Mouse (Mus musculus): ENCODE data around the gene Gpr22. TPM values are rescaled to one million over a fixed set of nuclear protein-coding genes. Genes with fewer than 3 reads are reported as not detected.

The Gpr22 gene
- polyA plus RNA-seq, 1 experiment, result 26.5 TPM

DNA sequence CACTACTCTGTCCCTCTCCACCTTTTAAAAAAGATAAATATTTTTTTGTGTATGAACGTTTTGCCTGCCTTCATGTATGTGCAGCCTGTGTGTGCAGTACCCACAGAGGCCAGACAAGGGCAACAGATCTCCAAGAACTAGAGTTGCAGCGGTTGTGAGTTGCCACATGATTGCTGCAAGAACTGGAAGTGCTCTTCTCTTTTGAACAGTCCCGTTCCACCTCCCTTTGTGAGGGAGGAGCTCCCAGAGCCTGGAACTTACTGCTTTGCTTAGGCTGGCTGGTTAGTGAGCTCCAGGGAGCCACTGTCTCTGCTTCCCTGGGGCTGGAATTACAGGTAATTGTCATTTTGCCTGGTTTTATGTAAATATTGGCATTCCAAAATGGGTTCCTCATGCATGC, 10.8 kb upstream of the Gpr22 start:
- no peak for TF ChIP-seq POLR2A (IDR thresholded peaks at IDR 0.05; ENCODE audit: extremely low read depth, insufficient read depth, low read length)
- no peak for TF ChIP-seq CTCF (IDR thresholded peaks at IDR 0.05; ENCODE audit: extremely low read depth, insufficient read depth, low read length)
- Histone ChIP-seq H3K27ac (ENCODE audit: insufficient read depth, low read length) (no peak overlapping the region), H3K4me1 (ENCODE audit: control insufficient read depth, insufficient read depth, low read length) (no peaks in the 10 kb centered on the region), H3K4me3 (ENCODE audit: insufficient read depth, low read length) (no peak overlapping the region)

DNA sequence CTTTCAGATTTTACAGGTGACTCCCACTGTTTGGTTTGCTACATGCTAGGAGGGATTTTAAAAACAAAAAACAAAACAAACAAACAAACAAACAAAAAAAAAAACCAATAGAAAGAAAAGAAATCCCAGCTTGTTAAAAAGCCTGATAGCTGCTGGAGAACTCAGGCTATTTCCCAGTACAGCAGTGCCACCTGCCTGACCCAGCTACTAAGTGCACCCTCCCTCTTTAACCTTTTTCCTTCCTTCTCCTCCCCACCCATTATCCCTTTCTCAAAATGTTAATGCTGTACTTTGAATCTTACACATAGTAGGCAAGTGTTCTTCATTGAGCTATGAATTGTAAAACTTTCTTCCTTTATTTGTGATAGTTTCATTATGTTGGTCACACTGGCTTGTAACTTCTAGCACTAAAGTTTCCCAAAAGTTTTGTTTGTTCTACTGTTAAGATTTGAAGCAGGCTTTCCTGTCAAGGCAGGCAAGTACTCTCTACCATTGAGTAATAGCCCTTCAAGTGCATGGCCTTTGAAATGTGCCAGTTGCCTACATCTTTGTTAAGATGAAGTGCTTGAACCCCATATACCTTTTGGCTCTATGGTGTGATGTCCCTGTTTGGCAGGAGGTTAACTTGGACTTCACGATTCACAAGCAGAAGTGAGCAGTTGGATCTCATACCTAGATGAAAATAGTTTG, 6.0 kb upstream of the Gpr22 start:
- TF ChIP-seq CTCF (IDR thresholded peaks at IDR 0.05; ENCODE audit: extremely low read depth, insufficient read depth, low read length), result peak; percentile 48
- no peak for TF ChIP-seq POLR2A (IDR thresholded peaks at IDR 0.05; ENCODE audit: extremely low read depth, insufficient read depth, low read length)
- no peaks in the 10 kb centered on the region; the same call in 1 of the 2 replicates for H3K4me1 ChIP-seq (ENCODE audit: control insufficient read depth, insufficient read depth, low read length)
- no peak overlapping the region for H3K27ac ChIP-seq (ENCODE audit: insufficient read depth, low read length)
- H3K4me3 ChIP-seq (ENCODE audit: insufficient read depth, low read length), result no peak overlapping the region

DNA sequence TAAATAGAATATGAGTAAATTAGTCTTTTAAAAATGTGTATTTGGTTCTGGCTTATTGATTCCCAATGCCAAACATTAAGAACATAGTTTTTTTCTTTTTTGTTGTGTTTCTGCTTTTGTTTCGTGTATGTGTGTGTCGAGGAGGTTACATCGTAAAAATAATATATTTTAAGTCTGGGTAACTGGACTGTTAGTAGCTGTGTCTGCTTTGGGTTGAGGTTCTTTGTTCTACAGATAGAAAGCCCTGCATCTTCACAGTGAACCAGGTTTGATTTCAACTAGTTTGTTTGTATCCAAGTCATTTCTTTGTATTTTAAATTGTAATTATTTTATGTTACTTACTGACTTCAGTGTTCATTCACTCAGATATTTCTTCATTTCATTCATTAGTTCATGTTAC, 323 bp upstream of the Gpr22 start:
- TF ChIP-seq POLR2A (IDR thresholded peaks at IDR 0.05; ENCODE audit: extremely low read depth, insufficient read depth, low read length), result no peak
- Histone ChIP-seq H3K4me1 (ENCODE audit: control insufficient read depth, insufficient read depth, low read length) (no peaks in the 10 kb centered on the region; the same call in 1 of the 2 replicates), H3K4me3 (ENCODE audit: insufficient read depth, low read length) (peak overlapping the region; percentile 35; the same call in 1 of the 2 replicates), H3K27ac (ENCODE audit: insufficient read depth, low read length) (no peak overlapping the region)

DNA sequence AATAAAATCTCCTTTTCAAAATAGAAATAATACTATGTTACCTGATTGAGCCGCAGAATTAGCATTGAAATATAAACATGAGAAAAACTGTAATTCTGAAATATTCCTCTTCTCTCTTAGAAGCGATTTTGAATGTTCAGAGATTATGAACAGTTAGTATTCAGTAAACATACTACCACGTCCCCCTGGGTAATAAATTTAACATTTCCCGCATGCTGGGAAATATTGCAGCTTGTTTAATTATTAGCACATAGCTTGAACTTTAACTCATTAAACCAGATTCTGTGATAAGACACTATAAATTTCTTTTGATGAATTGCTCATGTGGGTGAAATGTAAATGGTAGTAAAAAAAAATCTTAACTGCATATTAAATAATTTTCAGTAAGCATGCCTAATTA, 1.0 kb downstream of the Gpr22 start:
- Histone ChIP-seq H3K4me3 (ENCODE audit: insufficient read depth, low read length) (peak overlapping the region; percentile 35; the same call in 1 of the 2 replicates), H3K27ac (ENCODE audit: insufficient read depth, low read length) (no peak overlapping the region), H3K4me1 (ENCODE audit: control insufficient read depth, insufficient read depth, low read length) (peaks cover 2% of the 10 kb centered on the region; the same call in 1 of the 2 replicates)
- TF ChIP-seq CTCF (IDR thresholded peaks at IDR 0.05; ENCODE audit: extremely low read depth, insufficient read depth, low read length) (no peak), POLR2A (IDR thresholded peaks at IDR 0.05; ENCODE audit: extremely low read depth, insufficient read depth, low read length) (no peak)

DNA sequence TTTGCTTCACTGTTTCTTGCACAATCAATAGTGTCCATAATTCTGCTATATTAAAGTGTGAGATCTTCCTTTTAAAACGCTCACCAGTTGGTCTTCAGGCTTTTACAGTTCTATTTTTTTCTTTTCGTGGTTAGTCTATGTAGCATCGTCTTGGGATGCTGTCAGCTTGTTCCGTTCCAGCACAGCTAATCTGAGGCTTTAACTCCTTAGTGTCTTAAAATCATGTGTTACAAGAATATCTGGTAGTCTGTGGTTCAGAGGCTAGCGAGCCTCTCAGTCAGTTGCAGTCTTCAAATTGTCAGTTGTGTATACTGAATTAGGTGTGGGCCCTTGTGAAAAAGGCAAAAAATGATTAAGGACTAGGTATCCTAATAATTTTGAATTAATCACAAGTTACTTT, 1.5 kb downstream of the Gpr22 start:
- TF ChIP-seq POLR2A (IDR thresholded peaks at IDR 0.05; ENCODE audit: extremely low read depth, insufficient read depth, low read length), result no peak
- no peak for TF ChIP-seq CTCF (IDR thresholded peaks at IDR 0.05; ENCODE audit: extremely low read depth, insufficient read depth, low read length)
- H3K27ac ChIP-seq (ENCODE audit: insufficient read depth, low read length), result peak overlapping the region; percentile 71; the same call in 1 of the 2 replicates
- peak overlapping the region; percentile 35 for H3K4me3 ChIP-seq (ENCODE audit: insufficient read depth, low read length)
- peaks cover 2% of the 10 kb centered on the region; the same call in 1 of the 2 replicates for H3K4me1 ChIP-seq (ENCODE audit: control insufficient read depth, insufficient read depth, low read length)

DNA sequence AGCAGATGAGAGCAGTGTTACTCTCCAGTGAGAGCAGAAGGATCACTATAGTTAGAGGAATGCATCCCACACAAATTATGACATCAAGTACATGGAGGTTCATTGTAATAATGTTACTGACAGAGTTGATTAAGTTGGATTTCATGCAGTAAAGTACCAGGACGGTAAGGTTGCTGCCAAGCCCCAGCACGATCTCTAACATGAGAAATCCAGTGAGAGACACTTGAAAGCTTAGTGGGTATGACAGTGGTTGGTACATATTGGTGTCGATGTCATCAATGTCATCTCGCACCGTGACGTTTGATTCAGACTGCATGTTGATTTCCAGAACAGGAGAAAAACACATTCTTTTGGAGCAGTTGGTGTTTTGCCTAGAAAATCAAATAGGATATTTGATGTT, 4.1 kb downstream of the Gpr22 start:
- H3K4me3 ChIP-seq (ENCODE audit: insufficient read depth, low read length), result peak overlapping the region; percentile 39

DNA sequence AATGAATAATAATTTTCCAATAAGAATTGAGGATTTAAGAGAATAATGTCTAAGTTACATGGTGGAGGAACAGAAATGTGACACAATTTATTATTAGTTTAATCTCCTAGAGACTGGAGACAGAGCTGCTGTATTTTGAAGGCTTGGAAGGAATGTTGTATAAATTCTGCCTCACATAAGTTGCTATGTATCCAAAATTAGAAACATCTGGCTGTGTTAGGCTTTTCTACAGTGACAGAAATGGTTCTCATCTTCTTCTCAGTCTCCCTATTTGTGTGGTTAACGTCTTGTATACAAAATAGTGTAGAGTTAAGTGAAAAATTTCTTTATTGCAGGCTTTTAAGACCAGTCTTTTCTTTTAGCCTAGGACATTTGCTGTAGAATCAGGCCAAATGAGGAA, 6.2 kb downstream of the Gpr22 start:
- Histone ChIP-seq H3K4me1 (ENCODE audit: control insufficient read depth, insufficient read depth, low read length) (peaks cover 2% of the 10 kb centered on the region; the same call in 1 of the 2 replicates), H3K4me3 (ENCODE audit: insufficient read depth, low read length) (no peak overlapping the region), H3K27ac (ENCODE audit: insufficient read depth, low read length) (no peak overlapping the region)
- TF ChIP-seq CTCF (IDR thresholded peaks at IDR 0.05; ENCODE audit: extremely low read depth, insufficient read depth, low read length) (no peak), POLR2A (IDR thresholded peaks at IDR 0.05; ENCODE audit: extremely low read depth, insufficient read depth, low read length) (no peak)

More for the DNA sequence above, 4.1 kb downstream of the Gpr22 start:
- no peak for TF ChIP-seq POLR2A (IDR thresholded peaks at IDR 0.05; ENCODE audit: extremely low read depth, insufficient read depth, low read length)
- TF ChIP-seq CTCF (IDR thresholded peaks at IDR 0.05; ENCODE audit: extremely low read depth, insufficient read depth, low read length), result no peak
- H3K27ac ChIP-seq (ENCODE audit: insufficient read depth, low read length), result no peak overlapping the region; the same call in 1 of the 2 replicates
- peaks cover 2% of the 10 kb centered on the region; the same call in 1 of the 2 replicates for H3K4me1 ChIP-seq (ENCODE audit: control insufficient read depth, insufficient read depth, low read length)

DNA sequence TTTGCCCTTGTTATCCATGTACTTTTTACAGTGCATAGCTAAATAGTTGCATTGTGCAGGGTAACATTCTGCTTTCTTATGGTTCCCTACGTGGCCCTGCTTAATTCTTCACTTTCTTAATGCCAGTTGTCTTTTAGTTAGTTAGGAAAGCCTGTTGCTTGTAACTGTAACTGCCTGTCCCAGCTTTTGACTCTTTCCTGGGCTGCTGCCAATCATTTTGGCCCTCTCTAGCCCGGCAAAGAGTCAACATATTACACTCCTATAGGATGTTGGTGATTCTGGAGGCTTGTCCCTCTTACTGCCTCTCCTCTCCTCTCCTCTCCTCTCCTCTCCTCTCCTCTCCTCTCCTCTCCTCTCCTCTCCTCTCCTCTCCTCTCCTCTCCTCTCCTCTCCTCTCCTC, 7.6 kb downstream of the Gpr22 start:
- Histone ChIP-seq H3K4me3 (ENCODE audit: insufficient read depth, low read length) (no peak overlapping the region), H3K27ac (ENCODE audit: insufficient read depth, low read length) (no peak overlapping the region), H3K4me1 (ENCODE audit: control insufficient read depth, insufficient read depth, low read length) (peaks cover 2% of the 10 kb centered on the region; the same call in 1 of the 2 replicates)
- TF ChIP-seq POLR2A (IDR thresholded peaks at IDR 0.05; ENCODE audit: extremely low read depth, insufficient read depth, low read length), result no peak
- no peak for TF ChIP-seq CTCF (IDR thresholded peaks at IDR 0.05; ENCODE audit: extremely low read depth, insufficient read depth, low read length)

DNA sequence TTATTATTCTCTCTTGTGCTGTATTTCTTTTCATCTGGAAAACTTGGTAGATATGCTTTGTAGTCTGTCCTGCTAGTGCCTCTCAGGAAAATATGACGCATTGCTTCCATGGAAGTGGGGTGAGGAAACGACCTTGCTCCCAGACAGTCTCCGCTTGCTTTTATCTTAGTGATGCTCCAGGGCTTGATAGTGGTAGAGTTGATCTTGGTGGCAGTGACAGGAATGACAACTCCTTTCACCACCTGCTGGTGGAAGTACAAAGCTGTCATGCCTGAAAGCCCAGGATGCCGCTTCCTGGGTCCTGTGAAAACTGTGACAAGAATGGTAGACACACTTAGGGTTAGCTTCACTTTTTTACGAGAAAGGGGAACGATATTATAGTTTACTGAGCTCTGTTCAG, 9.8 kb downstream of the Gpr22 start:
- Histone ChIP-seq H3K27ac (ENCODE audit: insufficient read depth, low read length) (no peak overlapping the region), H3K4me1 (ENCODE audit: control insufficient read depth, insufficient read depth, low read length) (peaks cover under 1% of the 10 kb centered on the region; the same call in 1 of the 2 replicates), H3K4me3 (ENCODE audit: insufficient read depth, low read length) (no peak overlapping the region)
- no peak for TF ChIP-seq POLR2A (IDR thresholded peaks at IDR 0.05; ENCODE audit: extremely low read depth, insufficient read depth, low read length)
- TF ChIP-seq CTCF (IDR thresholded peaks at IDR 0.05; ENCODE audit: extremely low read depth, insufficient read depth, low read length), result peak; percentile 14; the same call in 1 of the 2 replicates

DNA sequence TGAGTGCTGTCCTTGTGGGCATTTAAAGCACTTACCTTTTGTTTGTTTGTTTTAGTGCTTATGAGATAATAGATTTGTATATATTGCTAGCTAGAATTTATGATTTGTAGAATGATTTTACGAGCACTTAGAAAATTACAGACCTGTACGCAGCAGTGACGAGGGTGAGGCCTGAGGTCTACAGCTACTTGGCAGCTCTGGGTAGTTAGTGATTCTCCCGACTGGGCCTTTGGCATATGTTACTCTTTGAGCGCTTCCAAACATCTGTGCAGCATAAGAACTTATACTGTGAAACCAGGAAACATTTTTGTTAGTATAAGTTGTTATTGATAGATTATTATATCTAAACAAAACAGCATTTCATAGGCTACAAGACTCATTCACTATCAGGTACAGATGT, 12.3 kb downstream of the Gpr22 start:
- no peak overlapping the region for H3K27ac ChIP-seq (ENCODE audit: insufficient read depth, low read length)
- no peaks in the 10 kb centered on the region for H3K4me1 ChIP-seq (ENCODE audit: control insufficient read depth, insufficient read depth, low read length)
- no peak overlapping the region for H3K4me3 ChIP-seq (ENCODE audit: insufficient read depth, low read length)
- no peak for TF ChIP-seq CTCF (IDR thresholded peaks at IDR 0.05; ENCODE audit: extremely low read depth, insufficient read depth, low read length)
- no peak for TF ChIP-seq POLR2A (IDR thresholded peaks at IDR 0.05; ENCODE audit: extremely low read depth, insufficient read depth, low read length)
